ENCODE assay signal across 7 mouse cellular contexts in genomic region chr3:87987633-87988032, GRCm38 (mm10). TPM values are rescaled to one million over a fixed set of nuclear protein-coding genes. Genes with fewer than 3 reads are reported as not detected.
A peak's percentile ranks its signal among the peaks of the same experiment; 100 is the strongest.
DNase-seq lines count a peak whose midpoint lies in the region; ATAC-seq lines count a peak whose summit lies in the region.

No protein-coding gene starts in this region.

- WGBS in embryonic facial prominence, embryonic 12.5 days: 2% methylated on average over 15 of the region's 15 CpGs
- WGBS in intestine, embryonic 14.5 days: 0% methylated on average over 15 of the region's 15 CpGs

- H3K4me3 ChIP-seq in embryonic facial prominence, embryonic 12.5 days: peak overlapping the region; percentile 37
- H3K4me3 ChIP-seq in intestine, embryonic 14.5 days (ENCODE audit: low read depth, low read length): peak overlapping the region; percentile 38

- 0 out of 2 replicates have a peak overlapping the region, but pooled peaks have one; percentile 19 for H3K27ac ChIP-seq in embryonic facial prominence, embryonic 12.5 days
- no peak overlapping the region for H3K27ac ChIP-seq in intestine, embryonic 14.5 days (ENCODE audit: low read depth)

- peak overlapping the region; percentile 36 for H3K9ac ChIP-seq in embryonic facial prominence, embryonic 12.5 days
- H3K9ac ChIP-seq in intestine, embryonic 14.5 days (ENCODE audit: low read length): peak overlapping the region; percentile 20

- no peaks in the 10 kb centered on the region for H3K36me3 ChIP-seq in embryonic facial prominence, embryonic 12.5 days
- H3K36me3 ChIP-seq in intestine, embryonic 14.5 days (ENCODE audit: control insufficient read depth, insufficient read depth, low read length): no peaks in the 10 kb centered on the region

- peaks cover 45% of the 10 kb centered on the region for H3K27me3 ChIP-seq in embryonic facial prominence, embryonic 12.5 days
- H3K27me3 ChIP-seq in intestine, embryonic 14.5 days (replicated peaks; ENCODE audit: control insufficient read depth, insufficient read depth, low read length): peaks cover 44% of the 10 kb centered on the region

- peak overlapping the region; percentile 78 for H3K4me2 ChIP-seq in embryonic facial prominence, embryonic 12.5 days (replicated peaks)
- peak overlapping the region; percentile 72 for H3K4me2 ChIP-seq in intestine, embryonic 14.5 days (ENCODE audit: low read length)

- 0 out of 2 replicates have a peak, but pooled peaks have one; percentile 7 for ATAC-seq in embryonic facial prominence, embryonic 12.5 days (ENCODE audit: insufficient number of reproducible peaks, insufficient read depth, low FRiP score, low TSS enrichment)
- ATAC-seq in intestine, embryonic 14.5 days (replicated peaks; ENCODE audit: low FRiP score, low TSS enrichment, low read depth): peak; percentile 36; the same call in 1 of the 2 replicates

- no peaks in the 10 kb centered on the region for H3K9me3 ChIP-seq in embryonic facial prominence, embryonic 12.5 days
- H3K9me3 ChIP-seq in intestine, embryonic 14.5 days (ENCODE audit: control insufficient read depth, low read length): no peaks in the 10 kb centered on the region

- DNase-seq in urinary bladder, postnatal 14 days (ENCODE audit: low spot score): peak; percentile 19
- DNase-seq in urinary bladder, postnatal 36 days (ENCODE audit: low spot score in 2 of 2): no peak
- DNase-seq in intestine, embryonic 14.5 days (ENCODE audit: low spot score): peak; percentile 69
- peak; percentile 53 to 65 for DNase-seq in lung, postnatal 4 days
- DNase-seq in thymus, postnatal 0 days (ENCODE audit: low spot score): peak; percentile 87
- DNase-seq in cerebellum, adult 11-12 months: no peak

- H3K4me1 ChIP-seq in embryonic facial prominence, embryonic 12.5 days: peaks cover 51% of the 10 kb centered on the region
- peaks cover 43% of the 10 kb centered on the region for H3K4me1 ChIP-seq in intestine, embryonic 14.5 days (replicated peaks; ENCODE audit: control insufficient read depth, insufficient read depth, low read length)

RNA-seq across cellular contexts. Expression of gene Bcan, which starts 12.4 kb away (rescaled TPM):
- 0.15 and 0.39 TPM in 2 replicates for polyA plus RNA-seq in embryonic facial prominence, embryonic 12.5 days (2016; fragmentation: Nextera tagmentation; extraction: Ambion mirVana)
- 0.26 and 0.73 TPM in 2 replicates for polyA plus RNA-seq in intestine, embryonic 14.5 days (2014; fragmentation: Nextera tagmentation; extraction: Ambion mirVana)
- polyA plus RNA-seq in thymus, postnatal 0 days (2015; fragmentation: Nextera tagmentation; extraction: Ambion mirVana): 0.23 and 0.27 TPM in 2 replicates

RNA-seq across cellular contexts. Expression of gene Nes, which starts 16.8 kb away (rescaled TPM):
- 40.0 and 42.0 TPM in 2 replicates for polyA plus RNA-seq in embryonic facial prominence, embryonic 12.5 days (2016; fragmentation: Nextera tagmentation; extraction: Ambion mirVana)
- 11.9 and 13.4 TPM in 2 replicates for polyA plus RNA-seq in intestine, embryonic 14.5 days (2014; fragmentation: Nextera tagmentation; extraction: Ambion mirVana)
- polyA plus RNA-seq in thymus, postnatal 0 days (2015; fragmentation: Nextera tagmentation; extraction: Ambion mirVana): 3.2 and 4.5 TPM in 2 replicates

RNA-seq across cellular contexts. Expression of gene Crabp2, which starts 39.2 kb away (rescaled TPM):
- 467 and 481 TPM in 2 replicates for polyA plus RNA-seq in embryonic facial prominence, embryonic 12.5 days (2016; fragmentation: Nextera tagmentation; extraction: Ambion mirVana)
- 9.7 and 14.4 TPM in 2 replicates for polyA plus RNA-seq in intestine, embryonic 14.5 days (2014; fragmentation: Nextera tagmentation; extraction: Ambion mirVana)
- polyA plus RNA-seq in thymus, postnatal 0 days (2015; fragmentation: Nextera tagmentation; extraction: Ambion mirVana): 35.5 and 38.1 TPM in 2 replicates

RNA-seq across cellular contexts. Expression of gene Hapln2, which starts 39.8 kb away (rescaled TPM):
- polyA plus RNA-seq in embryonic facial prominence, embryonic 12.5 days (2016; fragmentation: Nextera tagmentation; extraction: Ambion mirVana): 0.09 and 0.34 TPM in 2 replicates
- 0.13 TPM in 1 of 2 replicates, not detected in the other for polyA plus RNA-seq in intestine, embryonic 14.5 days (2014; fragmentation: Nextera tagmentation; extraction: Ambion mirVana)
- 0.16 TPM in 1 of 2 replicates, not detected in the other for polyA plus RNA-seq in thymus, postnatal 0 days (2015; fragmentation: Nextera tagmentation; extraction: Ambion mirVana)

RNA-seq across cellular contexts. Expression of gene Gpatch4, which starts 55.3 kb away (rescaled TPM):
- 32.7 and 34.6 TPM in 2 replicates for polyA plus RNA-seq in embryonic facial prominence, embryonic 12.5 days (2016; fragmentation: Nextera tagmentation; extraction: Ambion mirVana)
- 41.1 and 45.5 TPM in 2 replicates for polyA plus RNA-seq in intestine, embryonic 14.5 days (2014; fragmentation: Nextera tagmentation; extraction: Ambion mirVana)
- 34.6 and 37.4 TPM in 2 replicates for polyA plus RNA-seq in thymus, postnatal 0 days (2015; fragmentation: Nextera tagmentation; extraction: Ambion mirVana)

Comparison
In these comparisons a context has a peak if more than half of its experiments do, and no peak if none do; other contexts are left out.
1. DNase-seq: peak in urinary bladder, postnatal 14 days (single experiment), intestine, embryonic 14.5 days (single experiment), lung, postnatal 4 days (2 of 2) and thymus, postnatal 0 days (single experiment); none in urinary bladder, postnatal 36 days (0 of 2) and cerebellum, adult 11-12 months (single experiment).
2. RNA of gene Crabp2, which starts 39.2 kb away (polyA plus RNA-seq): 467 to 481 TPM in embryonic facial prominence, embryonic 12.5 days; 35.5 to 38.1 TPM in thymus, postnatal 0 days and 9.7 to 14.4 TPM in intestine, embryonic 14.5 days; every median in the first group is over 10 times any median in the second.